Comparison of ENCODE assay signal across 25 mouse cellular contexts in the genomic region with DNA sequence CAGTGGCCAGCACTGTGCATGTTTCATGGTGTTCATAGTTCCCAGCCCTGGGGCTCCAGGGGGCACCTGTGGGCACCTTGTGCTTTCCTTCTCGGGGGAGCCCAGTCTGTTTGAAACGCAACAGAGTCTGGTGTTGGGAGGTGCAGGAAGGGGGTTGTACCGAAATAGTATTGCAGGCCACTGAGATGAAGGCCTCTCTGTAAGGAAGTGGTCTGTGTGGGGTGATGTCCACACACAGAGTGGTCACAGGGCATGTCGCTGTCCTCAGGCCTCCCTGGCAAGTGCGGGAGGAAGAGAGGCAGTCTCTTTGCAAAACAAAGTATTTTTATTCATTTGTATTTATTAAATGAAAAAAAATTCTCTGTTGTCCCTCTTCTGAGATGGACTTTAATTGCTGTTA. TPM values are rescaled to one million over a fixed set of nuclear protein-coding genes. Genes with fewer than 3 reads are reported as not detected.
"Had no signal": no experiment of that assay in that cellular context is flagged by ENCODE, and none has a peak within 500 bp of the region (broad histone marks: within the 10 kb centered on the region; RNA-seq: fewer than 3 reads in every experiment).

No protein-coding gene starts in this region.

- H3K27ac ChIP-seq: liver, embryonic 14.5 days; midbrain, embryonic 10.5 days; midbrain, embryonic 12.5 days; neural tube, embryonic 13.5 days; neural tube, embryonic 15.5 days had no signal

- H3K4me1 ChIP-seq: midbrain, embryonic 12.5 days had no signal

- DNase-seq: lung, adult 18-20 months; lung, embryonic 14.5 days; lung, postnatal 10 days; lung, postnatal 4 days; midbrain, embryonic 14.5 days; retina, postnatal 1 day; right cerebral cortex, postnatal 14 days; thymus, adult 18-20 months; thymus, postnatal 14 days; thymus, postnatal 36 days had no signal

- H3K4me3 ChIP-seq: midbrain, embryonic 10.5 days; midbrain, embryonic 12.5 days; myocyte; neural tube, embryonic 13.5 days; neural tube, embryonic 15.5 days had no signal

- ATAC-seq: midbrain, embryonic 16.5 days had no signal

RNA-seq across cellular contexts. Expression of gene Gm49325, which starts 39.6 kb away (rescaled TPM):
- total RNA-seq: megakaryocyte-erythroid progenitor cell, adult 5-6 weeks had no signal
- polyA plus RNA-seq: liver, embryonic 16.5 days; spleen, adult 2 months; stomach, embryonic 14.5 days had no signal

RNA-seq across cellular contexts. Expression of gene Tspear, which starts 40.8 kb away (rescaled TPM):
- polyA plus RNA-seq: liver, embryonic 16.5 days; myocyte had no signal

RNA-seq across cellular contexts. Expression of gene Gm19402, which starts 45.0 kb away (rescaled TPM):
- total RNA-seq: megakaryocyte-erythroid progenitor cell, adult 5-6 weeks had no signal
- polyA plus RNA-seq: liver, embryonic 14.5 days; liver, embryonic 16.5 days; lung, embryonic 14.5 days; lung, embryonic 16.5 days; midbrain, embryonic 10.5 days; midbrain, embryonic 12.5 days; midbrain, embryonic 14.5 days; midbrain, embryonic 16.5 days; myocyte; neural tube, embryonic 11.5 days; neural tube, embryonic 13.5 days; neural tube, embryonic 15.5 days; spleen, adult 2 months; stomach, embryonic 14.5 days; stomach, embryonic 16.5 days; thymus, postnatal 0 days had no signal
